Mouse (Mus musculus): Measurements from ENCODE around the gene Tspan11. TPM values are rescaled to one million over a fixed set of nuclear protein-coding genes. Genes with fewer than 3 reads are reported as not detected.
A peak's percentile ranks its signal among the peaks of the same experiment; 100 is the strongest.

Tspan11 gene
- polyA plus RNA-seq, 1 experiment from 2014 or later, result 2.6 TPM

DNA sequence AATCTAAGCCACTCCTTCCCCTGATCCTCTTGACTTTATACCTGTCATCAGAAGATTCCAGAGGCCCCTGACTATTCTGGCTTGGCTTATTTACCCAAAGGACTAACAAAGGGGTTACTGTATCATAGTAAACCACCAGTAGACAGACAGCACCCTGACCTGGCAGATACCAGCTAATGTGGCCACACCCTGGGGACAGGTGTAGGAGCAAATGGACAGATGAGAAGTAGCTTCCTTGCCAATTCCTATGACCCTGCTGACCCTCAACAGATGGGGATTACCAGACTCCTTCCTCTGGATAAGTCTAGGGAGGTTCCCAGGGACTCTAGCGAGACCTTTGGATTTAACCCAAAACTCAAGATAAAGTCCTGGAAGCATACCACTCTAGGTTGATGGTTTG, 72.8 kb downstream of the Tspan11 start:
- WGBS, result 77% methylated on average over 1 of the region's 1 CpGs
- H3K9ac ChIP-seq (ENCODE audit: low read length), result no peak overlapping the region
- ATAC-seq (replicated peaks; ENCODE audit: extremely low read depth, insufficient read depth, low FRiP score), result no peak

DNA sequence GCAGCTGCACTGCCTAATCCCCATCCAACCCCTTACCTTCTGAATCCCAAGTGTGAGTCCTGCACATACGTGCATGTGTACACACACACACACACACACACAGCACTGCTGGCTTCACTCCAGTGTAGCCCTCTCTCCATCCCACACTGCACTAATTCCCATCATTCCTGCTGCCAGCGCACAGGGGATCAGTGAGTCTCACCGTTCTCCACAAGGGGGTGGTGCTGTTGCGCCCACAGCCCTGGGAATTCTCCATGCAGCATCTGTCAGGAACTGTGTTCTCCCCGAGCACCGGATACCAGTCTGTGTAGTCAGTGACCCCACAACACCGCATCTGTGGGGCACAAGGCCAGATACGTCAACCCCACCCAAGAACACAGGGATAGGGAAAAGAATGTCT, 78.1 kb downstream of the Tspan11 start:
- H3K27me3 ChIP-seq (ENCODE audit: control insufficient read depth, insufficient read depth, low read length), result no peaks in the 10 kb centered on the region
- no peak overlapping the region for H3K9ac ChIP-seq (ENCODE audit: low read length)
- no peak overlapping the region for H3K4me3 ChIP-seq (ENCODE audit: low read length)
- H3K4me2 ChIP-seq (ENCODE audit: low read depth, low read length), result no peak overlapping the region
- no peaks in the 10 kb centered on the region for H3K4me1 ChIP-seq (ENCODE audit: control insufficient read depth, insufficient read depth, low read length)
- no peaks in the 10 kb centered on the region for H3K9me3 ChIP-seq (replicated peaks; ENCODE audit: control insufficient read depth, low read length)
- WGBS, result 56% methylated on average over 8 of the region's 8 CpGs
- no peak overlapping the region for H3K27ac ChIP-seq (ENCODE audit: low read length)
- ATAC-seq (replicated peaks; ENCODE audit: extremely low read depth, insufficient read depth, low FRiP score), result no peak
- peaks cover 28% of the 10 kb centered on the region for H3K36me3 ChIP-seq (ENCODE audit: control insufficient read depth, insufficient read depth)

More for the DNA sequence above, 72.8 kb downstream of the Tspan11 start:
- Histone ChIP-seq H3K4me1 (ENCODE audit: control insufficient read depth, insufficient read depth, low read length) (no peaks in the 10 kb centered on the region), H3K4me3 (ENCODE audit: low read length) (no peak overlapping the region), H3K27me3 (ENCODE audit: control insufficient read depth, insufficient read depth, low read length) (no peaks in the 10 kb centered on the region), H3K27ac (ENCODE audit: low read length) (no peak overlapping the region), H3K4me2 (ENCODE audit: low read depth, low read length) (no peak overlapping the region), H3K9me3 (replicated peaks; ENCODE audit: control insufficient read depth, low read length) (no peaks in the 10 kb centered on the region), H3K36me3 (ENCODE audit: control insufficient read depth, insufficient read depth) (peaks cover 28% of the 10 kb centered on the region)

DNA sequence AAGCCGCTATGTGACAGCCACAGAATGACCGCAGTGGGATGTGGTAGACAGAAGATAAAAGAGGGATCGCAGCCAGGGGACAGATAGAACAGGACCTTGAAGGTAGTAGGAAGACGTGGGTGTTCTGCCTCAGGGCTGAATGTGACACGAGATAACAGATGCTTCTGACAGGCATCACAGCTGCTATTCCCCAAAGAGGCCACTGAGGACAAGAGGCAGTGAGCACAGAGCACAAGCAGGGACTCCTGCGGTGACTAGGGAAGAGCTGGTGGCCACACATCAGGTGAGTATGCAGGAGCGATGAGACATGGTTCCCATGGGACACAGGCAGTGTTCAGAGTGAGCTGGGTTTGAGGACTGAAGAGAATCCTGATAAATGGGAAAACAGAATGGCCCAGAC, 82.3 kb downstream of the Tspan11 start:
- Histone ChIP-seq H3K4me1 (ENCODE audit: control insufficient read depth, insufficient read depth, low read length) (peaks cover 17% of the 10 kb centered on the region), H3K36me3 (ENCODE audit: control insufficient read depth, insufficient read depth) (peaks cover 4% of the 10 kb centered on the region), H3K27me3 (ENCODE audit: control insufficient read depth, insufficient read depth, low read length) (no peaks in the 10 kb centered on the region), H3K9me3 (replicated peaks; ENCODE audit: control insufficient read depth, low read length) (no peaks in the 10 kb centered on the region), H3K4me3 (ENCODE audit: low read length) (no peak overlapping the region), H3K27ac (ENCODE audit: low read length) (no peak overlapping the region), H3K9ac (ENCODE audit: low read length) (no peak overlapping the region), H3K4me2 (ENCODE audit: low read depth, low read length) (no peak overlapping the region)
- 58% methylated on average over 7 of the region's 7 CpGs for WGBS
- no peak for ATAC-seq (replicated peaks; ENCODE audit: extremely low read depth, insufficient read depth, low FRiP score)

DNA sequence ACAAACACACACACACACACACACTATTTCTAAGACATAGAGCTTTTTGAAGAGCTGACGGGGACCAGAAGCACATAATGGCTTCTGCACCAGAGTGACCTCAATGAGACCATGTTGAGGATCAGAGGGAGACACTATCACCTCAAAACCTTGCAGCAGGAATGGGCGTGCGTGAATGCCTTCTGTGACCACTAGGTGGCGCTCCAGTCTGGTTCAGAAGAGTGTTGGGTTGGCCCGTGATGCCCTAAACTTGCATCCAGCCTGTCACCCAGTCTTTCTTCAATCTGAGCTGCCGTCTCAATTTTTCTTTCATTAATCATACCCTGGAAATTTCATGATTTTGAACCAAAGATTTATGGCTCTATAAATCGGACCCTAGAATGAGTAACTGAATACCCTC, 82.7 kb downstream of the Tspan11 start:
- no peak overlapping the region for H3K4me3 ChIP-seq (ENCODE audit: low read length)
- ATAC-seq (replicated peaks; ENCODE audit: extremely low read depth, insufficient read depth, low FRiP score), result no peak
- H3K4me1 ChIP-seq (ENCODE audit: control insufficient read depth, insufficient read depth, low read length), result peaks cover 20% of the 10 kb centered on the region
- H3K27me3 ChIP-seq (ENCODE audit: control insufficient read depth, insufficient read depth, low read length), result no peaks in the 10 kb centered on the region
- H3K9ac ChIP-seq (ENCODE audit: low read length), result no peak overlapping the region
- no peak overlapping the region for H3K4me2 ChIP-seq (ENCODE audit: low read depth, low read length)
- no peaks in the 10 kb centered on the region for H3K9me3 ChIP-seq (replicated peaks; ENCODE audit: control insufficient read depth, low read length)
- no peak overlapping the region for H3K27ac ChIP-seq (ENCODE audit: low read length)
- whole genome bisulfite sequencing, result 7% methylated on average over 7 of the region's 7 CpGs
- peaks cover under 1% of the 10 kb centered on the region; the same call in 1 of the 2 replicates for H3K36me3 ChIP-seq (ENCODE audit: control insufficient read depth, insufficient read depth)

DNA sequence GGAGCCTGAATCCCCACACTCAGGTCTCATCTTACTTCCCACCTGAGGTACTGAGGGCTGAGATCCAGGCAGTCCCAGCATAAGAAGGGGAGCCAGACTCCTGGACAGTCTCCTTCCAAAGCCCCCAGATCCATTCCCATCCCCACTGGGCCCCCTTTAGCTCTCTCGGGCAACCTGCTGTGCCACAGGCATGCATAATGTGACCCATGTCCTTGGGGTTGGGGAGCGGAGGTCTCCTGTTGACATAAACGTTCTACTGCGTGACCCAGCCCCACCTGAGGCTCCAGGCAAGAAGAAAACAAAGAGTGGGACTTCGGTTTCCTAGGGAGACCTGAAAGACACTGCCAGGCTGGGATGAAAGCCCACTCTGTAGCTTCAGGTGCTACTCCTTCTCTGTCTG, 83.5 kb downstream of the Tspan11 start:
- no peaks in the 10 kb centered on the region for H3K27me3 ChIP-seq (ENCODE audit: control insufficient read depth, insufficient read depth, low read length)
- no peak overlapping the region for H3K27ac ChIP-seq (ENCODE audit: low read length)
- H3K9me3 ChIP-seq (replicated peaks; ENCODE audit: control insufficient read depth, low read length), result no peaks in the 10 kb centered on the region
- no peak overlapping the region for H3K9ac ChIP-seq (ENCODE audit: low read length)
- H3K4me2 ChIP-seq (ENCODE audit: low read depth, low read length), result no peak overlapping the region
- WGBS, result 72% methylated on average over 5 of the region's 5 CpGs
- no peaks in the 10 kb centered on the region for H3K36me3 ChIP-seq (ENCODE audit: control insufficient read depth, insufficient read depth)
- H3K4me3 ChIP-seq (ENCODE audit: low read length), result no peak overlapping the region
- peaks cover 27% of the 10 kb centered on the region for H3K4me1 ChIP-seq (ENCODE audit: control insufficient read depth, insufficient read depth, low read length)
- no peak for ATAC-seq (replicated peaks; ENCODE audit: extremely low read depth, insufficient read depth, low FRiP score)

DNA sequence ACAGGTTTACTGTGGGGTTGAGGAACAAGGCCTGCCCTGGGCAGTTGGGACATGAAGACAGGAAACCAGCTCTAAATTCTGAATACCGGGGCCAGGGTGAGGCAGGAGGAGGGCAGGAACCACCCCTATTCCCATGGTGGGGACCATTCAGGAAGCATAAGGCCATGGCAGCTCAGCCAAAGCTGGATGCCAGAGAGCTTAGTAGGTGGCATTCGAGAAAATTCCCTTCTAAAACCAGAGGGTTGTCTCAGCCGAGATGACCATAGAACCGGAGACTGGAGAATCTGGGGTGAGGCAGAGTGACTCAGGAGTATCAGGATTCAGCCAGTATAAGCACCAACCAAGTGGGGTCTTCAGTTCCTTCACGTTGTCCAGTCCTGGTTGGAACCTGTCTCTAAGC, 84.5 kb downstream of the Tspan11 start:
- ATAC-seq (replicated peaks; ENCODE audit: extremely low read depth, insufficient read depth, low FRiP score), result no peak
- Histone ChIP-seq H3K27me3 (ENCODE audit: control insufficient read depth, insufficient read depth, low read length) (no peaks in the 10 kb centered on the region), H3K36me3 (ENCODE audit: control insufficient read depth, insufficient read depth) (no peaks in the 10 kb centered on the region), H3K4me1 (ENCODE audit: control insufficient read depth, insufficient read depth, low read length) (peaks cover 38% of the 10 kb centered on the region), H3K27ac (ENCODE audit: low read length) (no peak overlapping the region), H3K4me3 (ENCODE audit: low read length) (no peak overlapping the region), H3K4me2 (ENCODE audit: low read depth, low read length) (no peak overlapping the region), H3K9me3 (replicated peaks; ENCODE audit: control insufficient read depth, low read length) (no peaks in the 10 kb centered on the region), H3K9ac (ENCODE audit: low read length) (no peak overlapping the region)
- whole genome bisulfite sequencing, result 77% methylated on average over 5 of the region's 5 CpGs

DNA sequence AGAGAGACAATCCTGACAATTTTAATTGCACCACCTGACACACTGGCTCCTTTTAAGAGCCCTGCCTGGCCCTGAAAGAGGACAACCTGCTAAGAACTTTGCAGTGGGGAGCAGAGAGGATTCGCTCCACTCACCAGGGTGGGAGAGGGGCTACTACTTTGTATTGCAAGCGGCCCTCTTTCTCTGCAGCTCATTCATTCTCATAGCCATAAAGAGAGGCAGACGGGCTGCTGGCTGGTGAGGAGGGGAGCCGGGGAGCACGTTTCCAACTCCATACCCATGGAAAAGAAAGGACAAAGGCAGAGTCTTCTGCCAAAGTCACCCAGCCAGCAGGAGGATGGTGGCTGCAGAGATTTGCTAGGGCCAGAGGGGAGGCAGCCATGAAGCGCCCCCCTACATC, 86.2 kb downstream of the Tspan11 start:
- H3K9ac ChIP-seq (ENCODE audit: low read length), result peak overlapping the region; percentile 3; the same call in 1 of the 2 replicates
- no peak for ATAC-seq (replicated peaks; ENCODE audit: extremely low read depth, insufficient read depth, low FRiP score)
- H3K27ac ChIP-seq (ENCODE audit: low read length), result peak overlapping the region; percentile 38; the same call in 1 of the 2 replicates
- H3K4me3 ChIP-seq (ENCODE audit: low read length), result no peak overlapping the region
- H3K4me2 ChIP-seq (ENCODE audit: low read depth, low read length), result no peak overlapping the region
- 60% methylated on average over 6 of the region's 6 CpGs for WGBS
- no peaks in the 10 kb centered on the region for H3K27me3 ChIP-seq (ENCODE audit: control insufficient read depth, insufficient read depth, low read length)
- no peaks in the 10 kb centered on the region for H3K9me3 ChIP-seq (replicated peaks; ENCODE audit: control insufficient read depth, low read length)
- peaks cover 39% of the 10 kb centered on the region for H3K4me1 ChIP-seq (ENCODE audit: control insufficient read depth, insufficient read depth, low read length)
- H3K36me3 ChIP-seq (ENCODE audit: control insufficient read depth, insufficient read depth), result no peaks in the 10 kb centered on the region

DNA sequence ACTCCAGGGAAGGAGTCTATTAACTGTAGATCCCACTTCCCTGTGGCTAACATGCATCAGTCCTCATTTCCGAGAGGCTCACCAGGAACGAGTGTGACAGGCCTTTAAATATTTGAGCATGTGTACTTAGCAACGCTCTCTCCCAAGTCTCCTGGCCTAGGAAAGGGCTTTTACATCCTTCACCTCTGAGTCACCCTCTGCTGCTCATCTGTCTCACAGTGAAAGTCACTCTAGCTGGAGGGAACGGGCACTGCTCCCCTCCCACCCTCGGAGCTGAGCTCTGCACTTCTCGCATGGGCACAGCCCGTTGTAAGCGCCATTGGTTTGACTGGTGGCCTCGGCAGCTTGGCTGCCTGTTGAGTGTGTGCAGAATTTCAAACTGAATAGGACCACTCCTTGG, 86.6 kb downstream of the Tspan11 start:
- peak overlapping the region; percentile 38; the same call in 1 of the 2 replicates for H3K27ac ChIP-seq (ENCODE audit: low read length)
- H3K4me1 ChIP-seq (ENCODE audit: control insufficient read depth, insufficient read depth, low read length), result peaks cover 39% of the 10 kb centered on the region
- H3K27me3 ChIP-seq (ENCODE audit: control insufficient read depth, insufficient read depth, low read length), result no peaks in the 10 kb centered on the region
- H3K36me3 ChIP-seq (ENCODE audit: control insufficient read depth, insufficient read depth), result no peaks in the 10 kb centered on the region
- ATAC-seq (replicated peaks; ENCODE audit: extremely low read depth, insufficient read depth, low FRiP score), result no peak
- no peak overlapping the region for H3K4me3 ChIP-seq (ENCODE audit: low read length)
- H3K4me2 ChIP-seq (ENCODE audit: low read depth, low read length), result no peak overlapping the region
- H3K9ac ChIP-seq (ENCODE audit: low read length), result peak overlapping the region; percentile 8
- 49% methylated on average over 9 of the region's 9 CpGs for WGBS
- no peaks in the 10 kb centered on the region for H3K9me3 ChIP-seq (replicated peaks; ENCODE audit: control insufficient read depth, low read length)

DNA sequence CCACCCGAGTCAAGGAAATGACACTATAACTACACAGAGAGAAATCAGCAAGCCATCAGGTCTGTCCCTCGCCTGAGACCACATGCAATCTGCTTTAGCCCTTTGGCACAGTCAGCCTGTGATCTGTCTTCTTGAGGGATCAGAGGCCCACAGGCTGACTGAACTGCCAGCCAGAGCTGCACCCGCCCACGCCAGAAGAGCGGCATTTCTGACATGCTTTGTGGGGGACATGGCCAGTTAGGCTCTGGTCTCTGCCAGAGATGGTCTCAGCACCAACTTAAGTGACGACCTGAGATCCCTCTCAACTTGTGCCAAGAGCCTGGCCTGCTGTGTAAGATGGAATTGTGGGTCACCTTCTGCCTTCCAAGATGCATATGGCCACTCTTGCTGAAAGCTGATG, 89.3 kb downstream of the Tspan11 start:
- WGBS, result 51% methylated on average over 6 of the region's 6 CpGs
- Histone ChIP-seq H3K27me3 (ENCODE audit: control insufficient read depth, insufficient read depth, low read length) (no peaks in the 10 kb centered on the region), H3K4me2 (ENCODE audit: low read depth, low read length) (no peak overlapping the region), H3K27ac (ENCODE audit: low read length) (peak overlapping the region; percentile 43), H3K9ac (ENCODE audit: low read length) (peak overlapping the region; percentile 16; the same call in 1 of the 2 replicates), H3K4me3 (ENCODE audit: low read length) (no peak overlapping the region), H3K9me3 (replicated peaks; ENCODE audit: control insufficient read depth, low read length) (no peaks in the 10 kb centered on the region), H3K36me3 (ENCODE audit: control insufficient read depth, insufficient read depth) (no peaks in the 10 kb centered on the region), H3K4me1 (ENCODE audit: control insufficient read depth, insufficient read depth, low read length) (peaks cover 52% of the 10 kb centered on the region)
- no peak for ATAC-seq (replicated peaks; ENCODE audit: extremely low read depth, insufficient read depth, low FRiP score)

All from heart, embryonic 16.5 days (tissue).